Mouse (Mus musculus): ENCODE data around the gene Rps15.
A peak's percentile ranks its signal among the peaks of the same experiment; 100 is the strongest.
"Not testable (repeated sequence)": the region's sequence is repeated elsewhere in the genome, so short reads cannot be mapped to it uniquely, and the experiment has no call there.

The Rps15 gene

GRCm38 (mm10) chr10:80292251-80293146 lies at the start of gene Rps15:
Gene Rps15 (plus strand): TSS chr10:80292453.
- DNase-seq (ENCODE audit: low read depth, low spot score), result peak; percentile 90

DNA sequence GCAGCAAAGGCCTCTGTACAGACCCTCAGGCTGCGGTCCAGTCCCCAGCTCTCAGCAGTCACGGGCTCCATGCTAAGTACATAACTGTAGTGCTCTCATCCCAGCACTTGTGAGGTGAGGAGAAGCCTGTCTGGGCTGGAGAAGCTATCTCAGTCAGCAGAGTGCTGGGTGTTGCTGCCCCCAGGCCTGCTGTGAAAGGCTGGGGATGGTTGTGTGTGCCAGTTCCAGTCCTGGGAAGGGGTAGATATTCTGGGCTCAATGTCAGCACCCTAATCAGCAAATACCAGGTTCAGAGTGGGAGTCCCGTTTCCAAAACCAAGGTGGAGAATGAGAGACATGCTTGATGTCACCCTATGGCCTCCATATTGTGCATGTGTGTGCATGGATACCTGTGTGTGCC lies 49.6 kb upstream of the Rps15 start:
- DNase-seq (ENCODE audit: low read depth, low spot score), result no peak

- DNase-seq (ENCODE audit: low read depth, low spot score), result no peak
These were observed 47.4 kb upstream of the Rps15 start for GRCm38 (mm10) chr10:80244791-80245399.

- no peak for DNase-seq (ENCODE audit: low read depth, low spot score)
These were observed 46.7 kb upstream of the Rps15 start for GRCm38 (mm10) chr10:80245600-80245999.

GRCm38 (mm10) chr10:80247849-80248248 lies 44.4 kb upstream of the Rps15 start:
- no peak for DNase-seq (ENCODE audit: low read depth, low spot score)

DNA sequence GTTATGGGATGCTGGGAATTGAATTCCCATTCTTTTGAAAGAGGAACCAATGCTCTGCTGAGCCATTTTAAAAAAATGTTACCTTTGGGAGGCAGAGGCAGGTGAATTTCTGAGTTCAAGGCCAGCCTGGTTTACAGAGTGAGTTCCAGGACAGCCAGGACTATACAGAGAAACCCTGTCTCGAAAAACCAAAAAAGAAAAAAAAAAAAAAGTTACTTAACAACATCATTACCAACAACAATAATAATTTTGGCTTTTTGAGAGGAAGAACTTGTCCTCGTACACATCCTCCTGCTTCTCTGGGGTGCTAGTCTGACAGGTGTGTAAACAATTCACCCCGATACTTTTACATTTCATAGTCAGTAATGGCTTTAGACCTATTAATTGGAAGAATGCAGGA lies 43.8 kb upstream of the Rps15 start:
- not testable (repeated sequence) for DNase-seq (ENCODE audit: low read depth, low spot score)

DNA sequence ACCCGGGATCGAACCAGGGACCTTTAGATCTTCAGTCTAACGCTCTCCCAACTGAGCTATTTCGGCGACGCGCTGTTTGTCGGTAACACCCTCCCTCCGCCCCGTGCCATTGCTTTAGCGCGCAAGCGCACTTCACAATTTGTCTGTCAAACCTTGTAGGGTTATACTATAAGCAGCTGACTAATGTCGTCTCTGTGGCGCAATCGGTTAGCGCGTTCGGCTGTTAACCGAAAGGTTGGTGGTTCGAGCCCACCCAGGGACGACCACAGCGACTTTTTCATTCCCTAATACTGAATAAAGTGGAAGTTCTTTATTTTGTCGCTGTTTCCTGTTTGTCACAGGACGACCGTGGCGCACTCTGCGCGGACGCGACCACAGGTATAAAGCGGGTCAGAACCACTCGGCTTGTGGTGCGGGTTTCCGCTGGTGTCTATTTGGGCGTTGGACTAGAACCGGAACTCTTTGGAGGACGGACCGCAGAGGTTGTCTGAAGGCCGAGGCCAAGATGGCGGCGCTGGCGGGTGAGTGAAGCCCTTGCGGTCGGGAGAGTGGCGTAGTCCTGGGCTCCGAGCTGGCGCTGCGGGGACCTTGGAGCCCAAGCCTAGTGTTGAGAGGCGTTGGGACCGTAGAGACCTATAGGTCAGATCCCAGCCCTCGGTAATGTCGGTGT lies 43.1 kb upstream of the Rps15 start, which contains the start of gene Ndufs7:
Gene Ndufs7, plus strand, starts transcription at position 151 of the 670 bp plus-strand sequence.
- DNase-seq (ENCODE audit: low read depth, low spot score), result peak; percentile 94

DNA sequence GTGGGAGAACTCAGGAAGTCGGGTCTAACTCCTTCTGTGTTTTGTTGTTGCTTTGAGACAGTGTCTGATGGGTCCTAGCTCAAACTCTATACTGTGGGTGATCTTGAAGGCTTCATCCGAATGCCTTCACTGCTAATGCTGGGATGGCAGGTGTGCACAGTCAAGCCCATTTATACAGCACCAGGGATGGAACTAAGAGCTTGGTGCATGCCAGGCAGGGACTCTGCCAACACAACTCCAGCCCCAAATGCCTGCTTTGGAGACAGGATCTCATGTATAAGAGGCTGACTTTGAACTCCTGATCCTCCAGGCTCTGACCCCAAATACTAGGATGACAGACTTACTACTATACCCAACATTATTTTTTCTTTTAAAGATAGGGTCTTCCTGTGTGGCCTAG lies 42.2 kb upstream of the Rps15 start:
- no peak for DNase-seq (ENCODE audit: low read depth, low spot score)

GRCm38 (mm10) chr10:80250573-80250972 lies 41.7 kb upstream of the Rps15 start:
- no peak for DNase-seq (ENCODE audit: low read depth, low spot score)

GRCm38 (mm10) chr10:80252011-80252410 lies 40.2 kb upstream of the Rps15 start:
- no peak for DNase-seq (ENCODE audit: low read depth, low spot score)

DNA sequence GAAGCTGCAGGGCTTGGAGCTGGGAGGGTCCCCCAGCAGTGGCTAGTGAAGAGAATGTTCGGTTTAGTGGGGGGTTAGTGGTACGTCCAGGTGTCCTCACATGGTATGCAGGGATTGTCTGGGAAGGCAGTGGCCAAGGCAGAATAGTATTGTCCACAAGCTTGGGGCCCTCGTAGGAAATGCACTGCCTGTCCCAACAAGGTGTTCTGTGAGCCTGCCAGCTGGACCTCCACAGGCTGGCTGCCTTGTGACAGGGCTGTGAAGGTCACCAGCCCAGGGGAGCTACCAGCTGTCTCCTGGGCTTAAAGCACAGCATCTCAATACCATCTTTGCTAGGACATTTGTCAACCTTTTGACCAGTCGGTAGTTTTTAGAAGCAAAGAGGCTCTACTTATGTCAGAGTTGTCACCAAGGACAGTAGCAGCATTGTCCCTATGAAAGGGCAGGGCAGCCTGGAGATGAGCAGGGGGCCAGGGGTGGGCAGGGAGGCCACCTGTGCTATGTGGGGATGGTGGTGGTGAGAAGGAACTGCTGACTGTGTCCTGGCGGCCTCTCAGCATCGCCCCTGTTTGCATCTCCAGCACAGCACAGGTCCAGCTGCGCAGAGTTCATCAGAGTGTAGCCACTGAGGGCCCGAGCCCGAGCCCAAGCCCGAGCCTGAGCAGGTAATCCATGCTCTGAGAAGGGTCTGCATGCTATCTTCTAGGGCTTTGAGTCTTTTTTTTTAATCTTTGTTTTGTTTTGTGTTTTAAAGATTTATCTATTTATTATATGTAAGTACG lies 39.6 kb upstream of the Rps15 start:
- DNase-seq (ENCODE audit: low read depth, low spot score), result no peak

DNA sequence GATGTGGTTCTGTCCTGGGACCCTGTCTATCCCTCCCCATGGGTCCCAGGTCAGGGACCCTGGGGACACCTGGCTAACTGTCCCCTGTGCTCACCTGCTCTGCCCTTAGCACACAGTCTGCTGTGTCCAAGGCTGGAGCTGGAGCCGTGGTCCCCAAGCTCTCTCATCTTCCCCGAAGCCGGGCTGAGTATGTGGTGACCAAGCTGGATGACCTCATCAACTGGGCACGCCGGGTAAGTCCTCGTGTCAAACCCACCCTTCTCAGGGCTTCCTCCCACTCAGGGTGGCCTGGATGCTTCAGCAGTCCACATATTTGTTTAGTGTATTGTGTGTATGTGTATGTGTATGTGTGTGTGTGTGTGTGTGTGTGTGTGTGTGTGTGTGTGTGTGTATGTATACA lies 38.7 kb upstream of the Rps15 start:
- no peak for DNase-seq (ENCODE audit: low read depth, low spot score)

DNA sequence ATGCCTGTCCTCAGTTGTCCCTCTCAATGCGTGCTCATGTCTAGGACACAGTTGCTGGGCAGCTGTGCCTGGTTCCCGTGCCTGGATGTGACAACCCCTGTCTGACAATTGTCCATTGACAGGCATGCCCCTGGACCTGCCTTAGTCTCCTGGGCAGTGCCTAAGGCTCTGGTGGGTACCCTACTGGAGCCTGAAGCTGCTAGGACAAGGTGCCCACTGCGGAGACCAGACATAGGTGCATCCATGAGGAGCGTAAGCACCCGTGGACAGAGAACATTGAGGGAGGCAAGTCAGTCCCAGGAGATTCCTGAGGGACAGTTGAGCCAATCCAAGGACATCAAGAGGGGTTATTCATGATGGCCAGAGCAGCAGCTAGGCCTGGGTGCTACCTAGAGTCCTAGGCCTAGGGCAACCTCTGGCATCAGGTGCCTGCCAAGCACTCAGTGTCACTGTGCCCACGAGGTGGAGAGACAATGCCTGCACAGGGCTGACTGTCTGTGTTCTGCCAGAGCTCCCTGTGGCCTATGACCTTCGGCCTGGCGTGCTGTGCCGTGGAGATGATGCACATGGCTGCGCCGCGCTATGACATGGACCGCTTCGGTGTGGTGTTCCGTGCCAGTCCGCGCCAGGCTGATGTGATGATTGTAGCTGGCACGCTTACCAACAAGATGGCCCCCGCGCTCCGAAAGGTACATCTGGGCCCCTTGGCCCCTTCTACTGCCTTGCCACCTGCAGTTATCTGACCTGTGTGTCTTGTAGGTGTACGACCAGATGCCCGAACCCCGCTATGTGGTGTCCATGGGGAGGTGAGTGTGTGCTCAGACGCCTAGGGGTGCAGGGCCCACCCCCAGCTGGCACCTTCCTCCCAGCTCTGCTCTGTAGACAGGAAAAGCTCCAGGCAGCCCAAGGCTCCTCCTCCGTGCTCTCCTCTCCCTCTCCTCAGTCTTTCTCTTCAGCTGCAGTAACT lies 37.6 kb upstream of the Rps15 start:
- DNase-seq (ENCODE audit: low read depth, low spot score), result no peak

GRCm38 (mm10) chr10:80255881-80256535 lies 36.2 kb upstream of the Rps15 start:
- DNase-seq (ENCODE audit: low read depth, low spot score), result no peak

- DNase-seq (ENCODE audit: low read depth, low spot score), result no peak
These were observed 34.3 kb upstream of the Rps15 start for GRCm38 (mm10) chr10:80257936-80258335.

DNA sequence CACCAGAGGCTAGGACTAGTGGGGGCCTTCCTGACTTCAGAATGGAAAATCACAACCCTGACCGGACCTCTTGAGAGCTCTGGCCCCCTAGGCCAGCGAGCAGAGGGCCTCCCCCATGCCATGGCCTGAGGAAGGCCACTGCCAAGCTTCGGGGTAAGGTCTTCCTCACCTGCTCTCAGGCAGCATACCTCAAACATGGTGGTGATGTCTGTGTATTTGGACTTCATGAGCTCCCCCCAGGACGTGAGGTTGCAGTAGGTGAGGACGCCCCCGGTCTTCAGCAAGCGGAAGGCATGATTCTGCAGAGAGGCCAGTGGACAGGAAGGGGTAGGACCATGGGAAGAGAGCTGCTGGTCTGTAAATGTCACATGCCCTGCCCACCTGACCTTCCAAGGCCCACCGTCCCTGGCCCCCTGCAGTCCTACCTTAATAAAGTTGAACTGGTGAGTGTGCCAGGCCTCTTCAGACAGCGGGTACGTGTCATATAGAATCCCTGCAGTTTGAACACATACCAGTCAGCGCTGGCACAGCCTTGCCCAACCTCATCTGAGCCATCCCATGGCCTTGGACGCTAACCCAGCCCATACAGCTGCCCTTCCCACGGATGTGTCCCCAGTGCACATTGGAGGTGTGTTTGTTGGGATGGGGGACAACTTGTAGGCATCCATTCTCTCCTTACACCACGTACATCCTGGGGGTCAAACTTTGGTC lies 33.3 kb upstream of the Rps15 start:
- no peak for DNase-seq (ENCODE audit: low read depth, low spot score)

- DNase-seq (ENCODE audit: low read depth, low spot score), result no peak
These were observed 32.8 kb upstream of the Rps15 start for GRCm38 (mm10) chr10:80259463-80259805.

- DNase-seq (ENCODE audit: low read depth, low spot score), result no peak
These were observed 32.2 kb upstream of the Rps15 start for GRCm38 (mm10) chr10:80259861-80260641.

Data from brain, embryonic 18.5 days (tissue).